28 mouse cellular contexts compared by ENCODE assay signal in the genomic region with DNA sequence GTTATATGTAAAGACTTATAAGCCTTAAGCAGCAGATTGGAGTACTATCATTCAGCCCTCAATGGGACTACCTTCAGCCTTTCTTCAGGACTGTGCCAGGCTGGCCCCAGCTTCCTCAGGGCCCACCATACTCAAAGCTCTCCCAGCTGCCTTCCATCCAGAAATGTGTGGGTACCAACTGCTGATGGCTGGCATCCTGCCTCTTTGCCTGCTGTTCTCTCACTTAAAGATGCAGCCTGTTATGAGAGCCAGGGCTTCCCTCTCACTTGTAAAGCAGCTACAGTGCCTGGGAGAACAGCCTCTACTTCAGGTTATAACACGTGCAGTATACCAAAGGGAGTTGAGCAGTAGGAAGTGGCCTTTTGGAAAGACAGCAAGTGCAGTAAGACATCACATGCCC. TPM values are rescaled to one million over a fixed set of nuclear protein-coding genes. Genes with fewer than 3 reads are reported as not detected.
DNase-seq lines count a peak whose midpoint lies in the region; ATAC-seq and TF ChIP-seq lines count a peak whose summit lies in the region.
"Had no signal": no experiment of that assay in that cellular context is flagged by ENCODE, and none has a peak within 500 bp of the region (broad histone marks: within the 10 kb centered on the region; RNA-seq: fewer than 3 reads in every experiment).

No protein-coding gene starts in this region.

- no peak overlapping the region for H3K4me2 ChIP-seq in forebrain, embryonic 14.5 days (ENCODE audit: low read length)
- H3K4me2 ChIP-seq: embryonic facial prominence, embryonic 13.5 days; heart, embryonic 11.5 days; hindbrain, embryonic 12.5 days; hindbrain, embryonic 15.5 days had no signal

- no peak overlapping the region for H3K4me3 ChIP-seq in forebrain, embryonic 14.5 days (ENCODE audit: low read depth, low read length)
- no peak overlapping the region for H3K4me3 ChIP-seq in forebrain, embryonic 10.5 days
- peak overlapping the region; percentile 10 for H3K4me3 ChIP-seq in megakaryocyte, embryonic 14.5 days (replicated peaks)
- H3K4me3 ChIP-seq in MEL (ENCODE audit: control insufficient read depth in 1 of 2, insufficient read depth in 1 of 2, low read depth in 2 of 2, low read length in 2 of 2) = no peak overlapping the region
- H3K4me3 ChIP-seq: embryonic facial prominence, embryonic 10.5 days; embryonic facial prominence, embryonic 13.5 days; erythroblast, embryonic 14.5 days; gastrocnemius, adult 2 months; hindbrain, embryonic 12.5 days; hindbrain, embryonic 15.5 days had no signal

- peak; percentile 47 for DNase-seq in forebrain, embryonic 14.5 days (ENCODE audit: low spot score)
- DNase-seq in forebrain, embryonic 10.5 days (ENCODE audit: extremely low spot score, low spot score) = no peak
- no peak for DNase-seq in frontal cortex, postnatal 10 days (ENCODE audit: low spot score in 2 of 2)
- no peak for DNase-seq in MEL (ENCODE audit: low read depth, low spot score)
- no peak for DNase-seq in lung, postnatal 25 days (ENCODE audit: low spot score)
- DNase-seq: adrenal gland, postnatal 10 days; adrenal gland, postnatal 36 days; cerebellum, adult 8-10 months; cerebellum, postnatal 10 days; cerebellum, postnatal 36 days; embryo, embryonic 11 days; gastrocnemius, adult 2 months; gastrocnemius, postnatal 14 days; heart, adult 11 months had no signal

- TF ChIP-seq RAD21 in MEL (IDR thresholded peaks at IDR 0.05; ENCODE audit: low read depth, low read length) = no peak

- no peak for TF ChIP-seq CTCF in MEL (IDR thresholded peaks at IDR 0.05 in 2 of 3, conservative IDR thresholded peaks at IDR 0.05 in 1 of 3; ENCODE audit: control insufficient read depth in 1 of 3, insufficient read depth in 1 of 3, low read depth in 2 of 3, low read length in 3 of 3, poor library complexity in 1 of 3, severe bottlenecking in 1 of 3)

- peaks cover 90% of the 10 kb centered on the region for H3K36me3 ChIP-seq in forebrain, embryonic 14.5 days (ENCODE audit: control insufficient read depth, insufficient read depth, low read length)
- peaks cover 95% of the 10 kb centered on the region for H3K36me3 ChIP-seq in forebrain, embryonic 10.5 days (replicated peaks)
- peaks cover 92% of the 10 kb centered on the region for H3K36me3 ChIP-seq in megakaryocyte, embryonic 14.5 days (replicated peaks; ENCODE audit: low read length)
- H3K36me3 ChIP-seq in MEL (ENCODE audit: control insufficient read depth in 1 of 2, insufficient read depth in 2 of 2, low read length in 2 of 2) = peaks cover 30 to 34% of the 10 kb centered on the region in 2 experiments

- no peaks in the 10 kb centered on the region for H3K27me3 ChIP-seq in forebrain, embryonic 14.5 days (replicated peaks; ENCODE audit: control insufficient read depth, insufficient read depth, low read length)
- H3K27me3 ChIP-seq in forebrain, embryonic 10.5 days (ENCODE audit: poor library complexity, severe bottlenecking) = no peaks in the 10 kb centered on the region
- H3K27me3 ChIP-seq in megakaryocyte, embryonic 14.5 days (replicated peaks) = no peaks in the 10 kb centered on the region
- no peaks in the 10 kb centered on the region for H3K27me3 ChIP-seq in MEL (ENCODE audit: control insufficient read depth in 1 of 2, insufficient read depth in 2 of 2, low read length in 2 of 2)
- H3K27me3 ChIP-seq: embryonic facial prominence, embryonic 13.5 days; hindbrain, embryonic 12.5 days; hindbrain, embryonic 15.5 days; Patski had no signal

- H3K9ac ChIP-seq in forebrain, embryonic 14.5 days (ENCODE audit: low read length) = no peak overlapping the region
- H3K9ac ChIP-seq in MEL (ENCODE audit: control insufficient read depth, low read depth, low read length, poor library complexity, severe bottlenecking) = no peak overlapping the region
- H3K9ac ChIP-seq: embryonic facial prominence, embryonic 13.5 days; hindbrain, embryonic 12.5 days; hindbrain, embryonic 15.5 days had no signal

- ATAC-seq in forebrain, embryonic 14.5 days = no peak
- peak; percentile 76 for ATAC-seq in frontal cortex, adult (ENCODE audit: low TSS enrichment)
- no peak for ATAC-seq in megakaryocyte, adult 5-6 weeks (ENCODE audit: poor library complexity, severe bottlenecking)
- ATAC-seq: Patski had no signal

- no peaks in the 10 kb centered on the region for H3K9me3 ChIP-seq in forebrain, embryonic 14.5 days (replicated peaks; ENCODE audit: control insufficient read depth, low read length)
- no peaks in the 10 kb centered on the region for H3K9me3 ChIP-seq in forebrain, embryonic 10.5 days
- no peaks in the 10 kb centered on the region for H3K9me3 ChIP-seq in megakaryocyte, embryonic 14.5 days
- H3K9me3 ChIP-seq in MEL (replicated peaks; ENCODE audit: insufficient read depth, low read length) = no peaks in the 10 kb centered on the region
- H3K9me3 ChIP-seq: embryonic facial prominence, embryonic 10.5 days; embryonic facial prominence, embryonic 13.5 days; hindbrain, embryonic 12.5 days; hindbrain, embryonic 15.5 days had no signal

- H3K79me2 ChIP-seq in MEL (ENCODE audit: control insufficient read depth, insufficient read depth, low read length, poor library complexity) = no peaks in the 10 kb centered on the region; the same call in 1 of the 2 replicates

- no peak; a peak in 1 of 4 replicates for TF ChIP-seq POLR2A in MEL (IDR thresholded peaks at IDR 0.05; ENCODE audit: control insufficient read depth in 1 of 2, insufficient read depth in 1 of 2, low read depth in 1 of 2, low read length in 2 of 2, poor library complexity in 1 of 2)

- H3K4me1 ChIP-seq in forebrain, embryonic 14.5 days (ENCODE audit: control insufficient read depth, insufficient read depth, low read length) = no peaks in the 10 kb centered on the region
- H3K4me1 ChIP-seq in forebrain, embryonic 10.5 days = peaks cover 7% of the 10 kb centered on the region
- H3K4me1 ChIP-seq in megakaryocyte, embryonic 14.5 days = peaks cover 59% of the 10 kb centered on the region
- peaks cover 3 to 6% of the 10 kb centered on the region in 2 experiments; a peak in 3 of 4 replicates for H3K4me1 ChIP-seq in MEL (ENCODE audit: control insufficient read depth in 1 of 2, insufficient read depth in 2 of 2, low read length in 2 of 2)
- H3K4me1 ChIP-seq: embryonic facial prominence, embryonic 13.5 days; hindbrain, embryonic 12.5 days; hindbrain, embryonic 15.5 days had no signal

- no peak for TF ChIP-seq EP300 in MEL (IDR thresholded peaks at IDR 0.05; ENCODE audit: low read depth in 1 of 2, low read length in 2 of 2)

- WGBS in forebrain, embryonic 14.5 days = 72% methylated on average over 1 of the region's 1 CpGs
- WGBS in forebrain, embryonic 10.5 days = 87% methylated on average over 1 of the region's 1 CpGs

- no peak overlapping the region for H3K27ac ChIP-seq in forebrain, embryonic 14.5 days (ENCODE audit: low read depth, low read length)
- no peak overlapping the region for H3K27ac ChIP-seq in forebrain, embryonic 10.5 days
- no peak overlapping the region for H3K27ac ChIP-seq in MEL (ENCODE audit: control insufficient read depth, low read depth, low read length)
- H3K27ac ChIP-seq: embryonic facial prominence, embryonic 10.5 days; embryonic facial prominence, embryonic 13.5 days; gastrocnemius, adult 2 months; hindbrain, embryonic 12.5 days; hindbrain, embryonic 15.5 days had no signal

RNA-seq across cellular contexts. Expression of a gene that starts 5.7 kb away (rescaled TPM):
- 6.2 and 11.0 TPM in 2 replicates for polyA plus RNA-seq in forebrain, embryonic 14.5 days (2014; fragmentation: Nextera tagmentation; extraction: Ambion mirVana)
- 0.47 and 0.81 TPM in 2 replicates for polyA plus RNA-seq in forebrain, embryonic 10.5 days (2016; fragmentation: Nextera tagmentation; extraction: Ambion mirVana)
- 4.1 TPM in 1 of 2 replicates, not detected in the other for polyA plus RNA-seq in megakaryocyte, embryonic 14.5 days (2012; ENCODE audit: insufficient read depth, low replicate concordance)
- 0.71 TPM in 1 of 2 replicates, not detected in the other for total RNA-seq in megakaryocyte, adult 5-6 weeks (2015)
- total RNA-seq in megakaryocyte, adult 5-6 weeks (2017) = not detected in 2 replicates
- 1.3 and 1.4 TPM in 2 replicates for total RNA-seq in MEL (2012; rRNA removed)
- polyA plus RNA-seq in MEL (2012; ENCODE audit: insufficient read depth in 1 of 2, insufficient read length in 2 of 2, low read depth in 1 of 2, low replicate concordance in 2 of 2, missing spikeins in 1 of 2) = 1 to 10 TPM in 1 of 2 experiments, not detected in 1; 3.8 TPM
- total RNA-seq: gastrocnemius, adult 2 months had no signal
- polyA plus RNA-seq: erythroblast, embryonic 14.5 days had no signal

RNA-seq across cellular contexts. Expression of a gene that starts 9.2 kb away (rescaled TPM):
- polyA plus RNA-seq in forebrain, embryonic 14.5 days (2014; fragmentation: Nextera tagmentation; extraction: Ambion mirVana) = 10.7 and 17.3 TPM in 2 replicates
- 6.0 and 8.9 TPM in 2 replicates for polyA plus RNA-seq in forebrain, embryonic 10.5 days (2016; fragmentation: Nextera tagmentation; extraction: Ambion mirVana)
- 0.79 TPM in 1 of 2 replicates, not detected in the other for polyA plus RNA-seq in megakaryocyte, embryonic 14.5 days (2012; ENCODE audit: insufficient read depth, low replicate concordance)
- 0.50 TPM in 1 of 2 replicates, not detected in the other for total RNA-seq in megakaryocyte, adult 5-6 weeks (2015)
- total RNA-seq in megakaryocyte, adult 5-6 weeks (2017) = not detected in 2 replicates
- 3.0 and 3.4 TPM in 2 replicates for total RNA-seq in MEL (2012; rRNA removed)
- 1 to 10 TPM in 1 of 2 experiments, not detected in 1; 5.9 TPM for polyA plus RNA-seq in MEL (2012; ENCODE audit: insufficient read depth in 1 of 2, insufficient read length in 2 of 2, low read depth in 1 of 2, low replicate concordance in 2 of 2, missing spikeins in 1 of 2)
- total RNA-seq: hematopoietic stem cell, adult 5-6 weeks had no signal

RNA-seq across cellular contexts. Expression of a gene that starts 19.5 kb away (rescaled TPM):
- polyA plus RNA-seq in forebrain, embryonic 14.5 days (2014; fragmentation: Nextera tagmentation; extraction: Ambion mirVana) = 95.7 and 99.4 TPM in 2 replicates
- 295 TPM in 2 replicates for polyA plus RNA-seq in forebrain, embryonic 10.5 days (2016; fragmentation: Nextera tagmentation; extraction: Ambion mirVana)
- 154 and 515 TPM in 2 replicates for polyA plus RNA-seq in megakaryocyte, embryonic 14.5 days (2012; ENCODE audit: insufficient read depth, low replicate concordance)
- 69.6 and 94.3 TPM in 2 replicates for total RNA-seq in megakaryocyte, adult 5-6 weeks (2015)
- 261 and 320 TPM in 2 replicates for total RNA-seq in megakaryocyte, adult 5-6 weeks (2017)
- total RNA-seq in MEL (2012; rRNA removed) = 260 and 272 TPM in 2 replicates
- 1,000 to 10,000 TPM in 1 of 2 experiments, 100 to 1,000 TPM in 1; 588 to 1,478 TPM for polyA plus RNA-seq in MEL (2012; ENCODE audit: insufficient read depth in 1 of 2, insufficient read length in 2 of 2, low read depth in 1 of 2, low replicate concordance in 2 of 2, missing spikeins in 1 of 2)

RNA-seq across cellular contexts. Expression of a gene that starts 29.4 kb away (rescaled TPM):
- polyA plus RNA-seq in forebrain, embryonic 14.5 days (2014; fragmentation: Nextera tagmentation; extraction: Ambion mirVana) = not detected in 2 replicates
- polyA plus RNA-seq in forebrain, embryonic 10.5 days (2016; fragmentation: Nextera tagmentation; extraction: Ambion mirVana) = not detected in 2 replicates
- not detected in 2 replicates for polyA plus RNA-seq in megakaryocyte, embryonic 14.5 days (2012; ENCODE audit: insufficient read depth, low replicate concordance)
- not detected in 2 replicates for total RNA-seq in megakaryocyte, adult 5-6 weeks (2015)
- not detected in 2 replicates for total RNA-seq in megakaryocyte, adult 5-6 weeks (2017)
- total RNA-seq in MEL (2012; rRNA removed) = 0.07 TPM in 1 of 2 replicates, not detected in the other
- under 1 TPM in 1 of 2 experiments, not detected in 1; 0.06 TPM for polyA plus RNA-seq in MEL (2012; ENCODE audit: insufficient read depth in 1 of 2, insufficient read length in 2 of 2, low read depth in 1 of 2, low replicate concordance in 2 of 2, missing spikeins in 1 of 2)
- total RNA-seq: adrenal gland, adult 18-20 months; adrenal gland, postnatal 36 days; hematopoietic stem cell, adult 5-6 weeks had no signal
- polyA plus RNA-seq: cortical plate, adult 2 months; embryonic facial prominence, embryonic 10.5 days; embryonic facial prominence, embryonic 13.5 days; erythroblast, embryonic 14.5 days; hindbrain, embryonic 12.5 days; hindbrain, embryonic 15.5 days; intestine, embryonic 14.5 days had no signal

RNA-seq across cellular contexts. Expression of a gene that starts 37.4 kb away (rescaled TPM):
- polyA plus RNA-seq in forebrain, embryonic 14.5 days (2014; fragmentation: Nextera tagmentation; extraction: Ambion mirVana) = 0.22 TPM in 1 of 2 replicates, not detected in the other
- polyA plus RNA-seq in forebrain, embryonic 10.5 days (2016; fragmentation: Nextera tagmentation; extraction: Ambion mirVana) = 0.46 and 0.87 TPM in 2 replicates
- not detected in 2 replicates for polyA plus RNA-seq in megakaryocyte, embryonic 14.5 days (2012; ENCODE audit: insufficient read depth, low replicate concordance)
- total RNA-seq in megakaryocyte, adult 5-6 weeks (2015) = not detected in 2 replicates
- total RNA-seq in megakaryocyte, adult 5-6 weeks (2017) = not detected in 2 replicates
- total RNA-seq in MEL (2012; rRNA removed) = 0.54 and 0.92 TPM in 2 replicates
- polyA plus RNA-seq in MEL (2012; ENCODE audit: insufficient read depth in 1 of 2, insufficient read length in 2 of 2, low read depth in 1 of 2, low replicate concordance in 2 of 2, missing spikeins in 1 of 2) = 1 to 10 TPM in 1 of 2 experiments, not detected in 1; 1.9 TPM
- total RNA-seq: adrenal gland, postnatal 36 days had no signal
- polyA plus RNA-seq: erythroblast, embryonic 14.5 days had no signal
